Mouse (Mus musculus): ENCODE results near the gene 1190005I06Rik. TPM values are rescaled to one million over a fixed set of nuclear protein-coding genes. Genes with fewer than 3 reads are reported as not detected.
A peak's percentile ranks its signal among the peaks of the same experiment; 100 is the strongest.

The 1190005I06Rik gene
- polyA plus RNA-seq, 1 experiment from 2014 or later = 1.3 TPM

DNA sequence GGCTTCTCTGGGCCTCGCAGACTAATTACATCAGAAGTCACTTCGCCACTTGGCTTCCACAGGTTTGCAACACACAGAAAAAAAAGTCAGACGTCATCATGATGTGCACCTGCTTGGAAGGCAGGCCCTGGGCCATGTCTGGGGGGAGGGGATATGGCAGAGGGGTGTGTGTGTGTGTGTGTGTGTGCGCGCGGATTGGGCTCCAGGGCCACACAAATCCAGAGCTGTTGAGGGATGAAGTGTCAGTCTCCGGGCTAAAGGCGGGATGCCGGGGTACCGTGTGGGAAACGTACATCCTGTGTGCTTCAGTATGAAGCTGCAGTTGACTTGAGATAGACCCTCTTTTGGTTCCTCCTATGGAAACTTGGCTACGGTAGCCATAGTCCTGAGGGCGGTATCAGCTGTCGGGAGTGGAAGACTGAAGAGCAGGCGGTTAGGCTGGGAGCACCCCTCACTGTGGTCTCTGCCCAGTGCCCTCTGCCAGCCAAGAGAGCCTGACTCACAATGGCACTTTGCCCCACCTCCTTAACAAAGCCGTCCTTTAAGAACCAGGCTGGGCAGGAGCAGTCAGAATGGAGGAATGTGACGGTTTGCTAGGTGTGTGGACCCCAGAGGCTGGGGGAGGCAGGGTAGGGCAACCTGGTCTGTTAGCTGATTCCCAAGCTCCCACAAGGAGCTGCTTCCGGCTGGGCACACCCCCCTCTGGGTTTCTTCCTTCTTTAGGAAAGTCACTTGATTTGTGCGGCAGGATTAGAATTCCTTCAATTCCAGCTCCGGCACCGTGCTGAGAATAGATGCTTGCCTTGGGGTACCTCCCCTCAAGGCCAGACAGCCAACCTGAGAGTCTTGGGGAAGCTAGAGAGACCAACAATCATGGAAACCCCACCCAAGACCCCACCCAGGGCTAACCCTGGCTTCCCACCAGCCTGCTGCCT, 15.7 kb downstream of the 1190005I06Rik start:
- H3K4me3 ChIP-seq = no peak overlapping the region
- peaks cover 78% of the 10 kb centered on the region for H3K27me3 ChIP-seq (replicated peaks)
- H3K4me2 ChIP-seq = no peak overlapping the region
- H3K9me3 ChIP-seq (replicated peaks) = 0 out of 2 replicates have a peak, but pooled peaks cover 4% of the 10 kb centered on the region
- no peak overlapping the region for H3K9ac ChIP-seq
- WGBS (ENCODE audit: insufficient replicate concordance) = 73% methylated on average over 21 of the region's 21 CpGs
- no peak for ATAC-seq
- H3K4me1 ChIP-seq = peaks cover 16% of the 10 kb centered on the region
- H3K27ac ChIP-seq = no peak overlapping the region
- H3K36me3 ChIP-seq = no peaks in the 10 kb centered on the region

DNA sequence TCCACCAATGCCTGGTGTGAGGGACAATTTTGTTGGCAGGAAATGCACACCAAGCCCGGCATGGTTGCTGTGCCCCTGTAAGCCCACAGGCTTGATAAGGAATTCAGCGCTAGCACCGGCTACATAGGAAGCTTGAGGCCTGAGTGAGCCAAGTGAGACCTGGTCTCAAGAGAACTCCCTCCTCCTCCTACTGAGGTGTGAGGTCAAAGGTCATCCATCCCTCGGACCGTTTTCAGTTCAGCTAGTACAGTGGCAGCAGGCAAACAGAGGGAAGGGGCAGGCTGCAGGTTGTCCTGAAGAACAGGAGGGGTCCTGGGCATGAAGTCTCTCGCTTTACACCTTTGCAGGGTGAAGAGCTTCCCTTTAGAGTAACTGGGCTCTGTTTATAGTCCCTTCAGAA, 16.6 kb downstream of the 1190005I06Rik start:
- Histone ChIP-seq H3K9ac (no peak overlapping the region), H3K9me3 (replicated peaks) (0 out of 2 replicates have a peak, but pooled peaks cover 4% of the 10 kb centered on the region), H3K36me3 (no peaks in the 10 kb centered on the region), H3K4me3 (no peak overlapping the region), H3K4me2 (no peak overlapping the region), H3K4me1 (peaks cover 16% of the 10 kb centered on the region), H3K27ac (no peak overlapping the region), H3K27me3 (replicated peaks) (peaks cover 69% of the 10 kb centered on the region)
- ATAC-seq = no peak
- WGBS (ENCODE audit: insufficient replicate concordance) = 31% methylated on average over 6 of the region's 6 CpGs

DNA sequence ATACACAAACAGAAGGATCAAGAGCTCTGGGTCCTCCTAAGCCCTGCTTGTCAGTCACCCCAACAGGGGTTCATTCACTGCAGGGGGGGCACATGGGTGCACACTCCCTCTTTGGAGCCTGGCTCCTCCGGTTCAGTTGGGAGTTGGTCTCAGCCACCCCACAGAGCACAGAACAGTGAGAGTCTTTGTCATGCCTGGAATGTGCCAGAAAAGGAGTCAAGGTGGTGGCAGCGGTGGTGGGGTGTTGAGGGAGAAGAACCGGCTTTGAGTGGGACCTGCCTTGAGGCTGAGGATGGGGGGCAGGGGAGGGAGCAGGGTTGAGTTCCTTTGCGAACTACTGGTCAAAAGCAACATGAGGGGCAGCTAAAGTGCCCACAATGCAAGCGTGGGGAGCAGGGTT, 17.4 kb downstream of the 1190005I06Rik start:
- Histone ChIP-seq H3K27me3 (replicated peaks) (peaks cover 61% of the 10 kb centered on the region), H3K27ac (no peak overlapping the region), H3K9me3 (replicated peaks) (0 out of 2 replicates have a peak, but pooled peaks cover 4% of the 10 kb centered on the region), H3K4me1 (peaks cover 16% of the 10 kb centered on the region), H3K9ac (no peak overlapping the region), H3K4me2 (no peak overlapping the region), H3K36me3 (no peaks in the 10 kb centered on the region), H3K4me3 (no peak overlapping the region)
- 48% methylated on average over 5 of the region's 5 CpGs for WGBS (ENCODE audit: insufficient replicate concordance)
- no peak for ATAC-seq

DNA sequence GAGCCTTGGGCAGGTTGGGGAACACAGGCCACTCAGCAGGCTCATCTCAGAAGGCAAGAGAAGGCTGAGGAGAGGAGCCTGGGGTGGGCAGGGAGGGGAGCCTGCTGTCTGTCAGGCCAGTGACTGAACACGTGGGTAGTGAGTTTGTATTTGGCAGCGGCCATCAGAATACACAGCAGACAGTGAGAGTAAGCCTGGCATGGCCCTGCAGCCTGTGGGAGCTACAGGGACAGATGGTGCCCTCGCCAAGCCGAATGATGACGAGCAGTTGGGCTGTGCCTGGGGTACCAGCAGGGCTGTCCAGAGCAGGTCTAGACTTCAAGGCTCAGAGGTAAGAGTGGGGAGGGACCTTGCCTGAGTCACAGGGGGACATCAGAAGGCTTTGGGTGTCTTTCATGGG, 20.1 kb downstream of the 1190005I06Rik start:
- H3K9ac ChIP-seq = no peak overlapping the region
- 0 out of 2 replicates have a peak, but pooled peaks cover under 1% of the 10 kb centered on the region for H3K9me3 ChIP-seq (replicated peaks)
- no peak overlapping the region for H3K27ac ChIP-seq
- WGBS (ENCODE audit: insufficient replicate concordance) = 84% methylated on average over 5 of the region's 5 CpGs
- ATAC-seq = no peak
- no peak overlapping the region for H3K4me2 ChIP-seq
- H3K36me3 ChIP-seq = no peaks in the 10 kb centered on the region
- H3K4me1 ChIP-seq = peaks cover 23% of the 10 kb centered on the region
- peaks cover 34% of the 10 kb centered on the region for H3K27me3 ChIP-seq (replicated peaks)
- H3K4me3 ChIP-seq = no peak overlapping the region

DNA sequence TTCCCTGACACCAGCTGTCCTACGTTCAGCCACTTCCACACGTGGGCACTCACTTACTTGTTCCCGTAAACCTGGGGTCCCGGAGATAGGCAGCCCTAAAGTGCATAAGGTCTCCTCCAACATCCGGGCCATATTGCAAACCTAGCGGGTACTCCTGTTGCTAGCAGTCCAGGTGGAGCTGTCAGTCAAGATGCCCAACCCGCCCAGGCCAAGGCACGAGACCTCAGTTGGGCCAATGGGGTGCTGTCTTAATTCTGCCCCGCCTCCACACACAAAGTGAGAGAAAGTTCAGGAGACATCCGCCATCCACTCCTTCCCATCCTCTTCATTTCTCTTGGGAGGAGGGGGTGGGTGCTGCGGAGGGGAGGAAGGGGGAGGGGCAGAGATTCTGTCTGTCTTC, 21.0 kb downstream of the 1190005I06Rik start:
- H3K9ac ChIP-seq = no peak overlapping the region
- no peak overlapping the region for H3K27ac ChIP-seq
- 54% methylated on average over 11 of the region's 11 CpGs for WGBS (ENCODE audit: insufficient replicate concordance)
- ATAC-seq = no peak
- no peaks in the 10 kb centered on the region for H3K36me3 ChIP-seq
- H3K4me2 ChIP-seq = no peak overlapping the region
- no peak overlapping the region for H3K4me3 ChIP-seq
- H3K27me3 ChIP-seq (replicated peaks) = peaks cover 25% of the 10 kb centered on the region
- peaks cover 30% of the 10 kb centered on the region for H3K4me1 ChIP-seq
- H3K9me3 ChIP-seq (replicated peaks) = no peaks in the 10 kb centered on the region

GRCm38 (mm10) chr8:120623608-120624007, 23.8 kb downstream of the 1190005I06Rik start:
- ATAC-seq = peak; percentile 64; the same call in 1 of the 2 replicates
- peak overlapping the region; percentile 58; the same call in 1 of the 2 replicates for H3K27ac ChIP-seq

DNA sequence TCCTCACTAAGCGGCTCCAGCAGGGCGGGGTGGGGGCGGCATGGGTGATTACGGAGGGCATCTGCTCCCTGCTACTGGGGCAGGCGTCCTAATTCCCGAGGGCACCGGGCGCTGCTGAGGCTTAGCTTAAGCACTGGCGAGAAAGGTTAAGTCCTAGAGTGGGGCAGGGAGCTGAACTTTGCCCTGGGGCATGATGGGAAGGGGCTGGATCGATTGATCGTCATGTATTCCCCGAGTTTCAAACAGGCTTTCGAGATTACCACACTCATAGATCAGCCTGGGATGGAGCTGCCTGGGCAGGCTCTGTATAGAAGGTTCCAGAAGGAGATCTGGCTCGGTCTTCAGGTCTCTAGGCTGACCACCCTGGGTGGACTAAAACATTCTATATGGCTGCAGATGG, 25.3 kb downstream of the 1190005I06Rik start:
- 67% methylated on average over 14 of the region's 14 CpGs for WGBS (ENCODE audit: insufficient replicate concordance)
- no peak overlapping the region for H3K9ac ChIP-seq
- no peak for ATAC-seq
- H3K4me1 ChIP-seq = peaks cover 59% of the 10 kb centered on the region
- H3K27me3 ChIP-seq (replicated peaks) = peaks cover 4% of the 10 kb centered on the region; the same call in 1 of the 2 replicates
- H3K27ac ChIP-seq = no peak overlapping the region
- no peak overlapping the region for H3K4me2 ChIP-seq
- H3K4me3 ChIP-seq = no peak overlapping the region
- H3K36me3 ChIP-seq = no peaks in the 10 kb centered on the region
- no peaks in the 10 kb centered on the region for H3K9me3 ChIP-seq (replicated peaks)

More at GRCm38 (mm10) chr8:120623608-120624007, 23.8 kb downstream of the 1190005I06Rik start:
- H3K4me3 ChIP-seq = no peak overlapping the region
- peaks cover 51% of the 10 kb centered on the region for H3K4me1 ChIP-seq
- 41% methylated on average over 2 of the region's 2 CpGs for WGBS (ENCODE audit: insufficient replicate concordance)
- H3K4me2 ChIP-seq = no peak overlapping the region; the same call in 1 of the 2 replicates
- no peaks in the 10 kb centered on the region for H3K36me3 ChIP-seq
- H3K9me3 ChIP-seq (replicated peaks) = no peaks in the 10 kb centered on the region
- peaks cover 6% of the 10 kb centered on the region; the same call in 1 of the 2 replicates for H3K27me3 ChIP-seq (replicated peaks)
- H3K9ac ChIP-seq = peak overlapping the region; percentile 36; the same call in 1 of the 2 replicates

DNA sequence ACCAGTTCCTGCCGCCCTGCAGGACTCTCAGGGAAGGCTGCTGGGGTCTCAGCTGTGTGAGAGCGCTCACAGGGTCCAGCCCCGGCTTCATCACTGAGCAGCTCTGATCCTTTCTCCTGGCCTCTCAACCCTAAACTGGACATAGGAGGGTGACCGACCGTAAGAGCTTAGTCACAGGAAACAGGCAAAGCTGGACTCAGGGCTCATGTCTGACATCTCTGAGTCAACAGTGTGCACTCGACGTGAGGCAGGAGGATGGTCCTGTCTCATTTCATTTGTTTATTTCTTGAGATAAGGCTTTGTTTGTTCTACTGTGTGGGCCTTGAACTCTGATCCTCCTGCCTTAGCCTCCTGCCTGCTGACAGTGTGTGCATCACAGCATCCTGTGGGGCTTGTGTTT, 27.0 kb downstream of the 1190005I06Rik start:
- H3K36me3 ChIP-seq = no peaks in the 10 kb centered on the region
- 0 out of 2 replicates have a peak overlapping the region, but pooled peaks have one; percentile 13 for H3K27ac ChIP-seq
- peaks cover 59% of the 10 kb centered on the region for H3K4me1 ChIP-seq
- H3K4me2 ChIP-seq = no peak overlapping the region
- 47% methylated on average over 7 of the region's 7 CpGs for WGBS (ENCODE audit: insufficient replicate concordance)
- no peak for ATAC-seq
- H3K27me3 ChIP-seq (replicated peaks) = peaks cover 14% of the 10 kb centered on the region; the same call in 1 of the 2 replicates
- H3K4me3 ChIP-seq = no peak overlapping the region
- no peaks in the 10 kb centered on the region for H3K9me3 ChIP-seq (replicated peaks)
- no peak overlapping the region for H3K9ac ChIP-seq

DNA sequence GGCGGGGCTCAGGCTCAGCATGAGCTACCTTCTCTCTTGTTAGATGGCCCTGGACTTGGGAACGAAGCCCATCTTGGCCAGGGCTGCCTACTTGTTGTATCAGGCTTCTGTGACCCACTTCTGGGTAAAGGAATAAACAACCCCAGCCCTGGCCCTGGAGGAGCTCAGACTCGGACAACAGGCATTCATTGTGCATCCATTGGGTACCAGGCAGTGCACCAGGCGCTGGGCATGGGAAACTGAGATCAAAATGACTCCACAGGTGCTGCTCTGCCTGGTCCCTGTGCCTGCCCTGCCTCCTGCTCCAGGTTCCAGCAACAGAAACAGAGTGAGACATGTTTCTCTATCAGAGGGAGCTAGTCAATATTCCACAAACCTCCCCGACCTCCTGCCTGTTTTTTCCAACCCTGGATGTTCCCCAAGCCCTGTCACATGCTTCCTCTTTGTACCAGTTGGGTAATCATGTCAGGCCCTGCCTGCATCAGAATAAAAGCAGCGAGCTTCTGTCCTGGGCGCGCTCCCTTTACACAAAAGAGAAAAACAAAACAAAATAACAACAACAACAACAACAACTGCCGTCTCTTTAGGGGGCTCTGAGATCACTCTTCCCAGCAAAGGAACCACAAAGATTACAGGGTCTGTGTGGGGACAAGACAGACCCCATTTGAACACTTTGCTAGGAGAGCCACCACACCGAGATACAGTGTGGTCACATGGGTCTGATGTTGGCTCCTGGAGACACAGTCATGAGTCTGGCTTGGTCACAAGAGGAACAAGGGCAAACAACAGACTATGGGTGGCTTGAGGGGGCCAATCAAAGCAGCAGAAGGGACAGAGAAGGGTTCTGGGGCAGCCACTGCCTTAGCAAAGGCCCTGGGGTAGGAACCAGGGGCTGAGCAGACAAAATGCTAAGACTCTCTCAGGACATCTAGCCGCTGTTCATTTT, 27.9 kb downstream of the 1190005I06Rik start:
- no peak for ATAC-seq
- WGBS (ENCODE audit: insufficient replicate concordance) = 55% methylated on average over 11 of the region's 11 CpGs
- no peak overlapping the region for H3K9ac ChIP-seq
- no peaks in the 10 kb centered on the region for H3K36me3 ChIP-seq
- peaks cover 14% of the 10 kb centered on the region; the same call in 1 of the 2 replicates for H3K27me3 ChIP-seq (replicated peaks)
- H3K27ac ChIP-seq = 0 out of 2 replicates have a peak overlapping the region, but pooled peaks have one; percentile 25
- H3K9me3 ChIP-seq (replicated peaks) = no peaks in the 10 kb centered on the region
- no peak overlapping the region for H3K4me3 ChIP-seq
- no peak overlapping the region for H3K4me2 ChIP-seq
- H3K4me1 ChIP-seq = peaks cover 54% of the 10 kb centered on the region

DNA sequence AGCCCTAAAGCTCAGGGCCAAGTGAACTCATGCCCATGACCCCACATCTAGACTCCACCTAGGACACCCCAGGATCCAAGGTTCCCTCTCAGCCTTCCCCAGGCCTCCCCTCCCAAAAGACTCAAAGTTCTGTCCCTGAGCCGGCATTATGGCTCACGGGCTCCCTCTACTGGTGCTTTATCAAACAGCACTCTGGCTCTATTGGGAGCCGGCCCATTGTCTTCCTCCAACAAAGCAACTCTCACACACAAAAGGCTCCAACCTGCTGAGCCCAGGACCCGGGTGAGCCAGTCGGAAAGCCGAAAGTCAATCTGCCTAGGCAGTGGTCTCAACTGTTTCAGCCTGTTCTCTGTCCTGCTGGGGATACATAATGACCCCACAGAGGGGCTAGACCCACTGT, 29.3 kb downstream of the 1190005I06Rik start:
- Histone ChIP-seq H3K36me3 (no peaks in the 10 kb centered on the region), H3K9me3 (replicated peaks) (no peaks in the 10 kb centered on the region), H3K9ac (no peak overlapping the region), H3K27me3 (replicated peaks) (peaks cover 27% of the 10 kb centered on the region), H3K4me1 (peaks cover 40% of the 10 kb centered on the region), H3K4me3 (no peak overlapping the region), H3K27ac (no peak overlapping the region), H3K4me2 (no peak overlapping the region)
- WGBS (ENCODE audit: insufficient replicate concordance) = under 1% methylated on average over 6 of the region's 6 CpGs
- no peak; the same call in 1 of the 2 replicates for ATAC-seq
